Mouse (Mus musculus) heart, adult 11 months (tissue): ENCODE measurements around the gene Ppp2r1b.

Experiments used
- DNase-seq: peaks from one replicate; pipeline ENCODE4 v3.0.0; 2022

The Ppp2r1b gene

GRCm38 (mm10) chr9:50841079-50841789, 3.9 kb upstream of the Ppp2r1b start:
- peak; percentile 95 for DNase-seq

- no peak for DNase-seq
These were observed 446 bp downstream of the Ppp2r1b start for GRCm38 (mm10) chr9:50845547-50845946.

GRCm38 (mm10) chr9:50847133-50847532, 2.0 kb downstream of the Ppp2r1b start:
- no peak for DNase-seq

GRCm38 (mm10) chr9:50847606-50848368, 2.7 kb downstream of the Ppp2r1b start:
- DNase-seq, result no peak

GRCm38 (mm10) chr9:50848821-50849220, 3.7 kb downstream of the Ppp2r1b start:
- DNase-seq, result no peak

GRCm38 (mm10) chr9:50849249-50849648, 4.1 kb downstream of the Ppp2r1b start:
- DNase-seq, result peak; percentile 96

GRCm38 (mm10) chr9:50849755-50850154, 4.7 kb downstream of the Ppp2r1b start:
- DNase-seq, result no peak

- peak; percentile 94 for DNase-seq
These were observed 5.2 kb downstream of the Ppp2r1b start for GRCm38 (mm10) chr9:50850271-50850670.

- peak; percentile 92 for DNase-seq
These were observed 5.6 kb downstream of the Ppp2r1b start for GRCm38 (mm10) chr9:50850713-50851112.

GRCm38 (mm10) chr9:50852634-50853349, 7.7 kb downstream of the Ppp2r1b start:
- no peak for DNase-seq

GRCm38 (mm10) chr9:50854376-50854775, 9.3 kb downstream of the Ppp2r1b start:
- DNase-seq, result no peak

GRCm38 (mm10) chr9:50855133-50855766, 10.1 kb downstream of the Ppp2r1b start:
- no peak for DNase-seq

- DNase-seq, result no peak
These were observed 10.7 kb downstream of the Ppp2r1b start for GRCm38 (mm10) chr9:50855780-50856179.

GRCm38 (mm10) chr9:50856341-50857081, 11.4 kb downstream of the Ppp2r1b start:
- peak; percentile 99 for DNase-seq

GRCm38 (mm10) chr9:50857082-50857641, 12.1 kb downstream of the Ppp2r1b start:
- DNase-seq, result no peak

- no peak for DNase-seq
These were observed 13.6 kb downstream of the Ppp2r1b start for GRCm38 (mm10) chr9:50858681-50859080.

- DNase-seq, result no peak
These were observed 16.2 kb downstream of the Ppp2r1b start for GRCm38 (mm10) chr9:50861119-50861839.

GRCm38 (mm10) chr9:50863824-50864223, 18.7 kb downstream of the Ppp2r1b start:
- DNase-seq, result peak; percentile 82

- DNase-seq, result no peak
These were observed 19.8 kb downstream of the Ppp2r1b start for GRCm38 (mm10) chr9:50864877-50865276.

GRCm38 (mm10) chr9:50865803-50866202, 20.7 kb downstream of the Ppp2r1b start:
- DNase-seq, result peak; percentile 92

- DNase-seq, result no peak
These were observed 21.9 kb downstream of the Ppp2r1b start for GRCm38 (mm10) chr9:50867015-50867414.
